Mouse (Mus musculus) 3T3-L1 (cell line): ENCODE measurements around the gene Lmbr1.
A peak's percentile ranks its signal among the peaks of the same experiment; 100 is the strongest.

Experiments used
- DNase-seq: peaks from one replicate; pipeline ENCODE4 v3.0.0-alpha.2; 2015; ENCODE audit warnings: low read depth, low spot score

Lmbr1 gene

DNA sequence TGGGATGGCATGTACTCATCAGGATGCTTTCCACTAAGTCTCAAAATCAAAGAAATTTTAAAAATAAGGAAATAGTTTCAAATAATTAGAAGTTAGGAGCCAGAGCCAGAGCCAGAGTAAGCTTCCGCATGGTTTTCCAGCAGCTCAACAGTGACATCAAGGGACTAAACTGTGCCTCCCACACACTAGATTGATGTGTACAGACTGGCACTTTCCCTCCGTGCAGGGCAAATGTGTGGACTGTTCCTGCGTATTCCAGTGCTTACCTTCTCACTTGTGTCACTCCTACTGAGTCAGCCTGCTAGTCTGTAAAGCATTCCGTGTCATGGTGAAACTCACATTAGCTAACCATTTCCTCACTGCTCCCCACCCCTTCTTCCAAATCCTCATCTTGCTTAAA, 107.3 kb downstream of the Lmbr1 start:
- no peak for DNase-seq

DNA sequence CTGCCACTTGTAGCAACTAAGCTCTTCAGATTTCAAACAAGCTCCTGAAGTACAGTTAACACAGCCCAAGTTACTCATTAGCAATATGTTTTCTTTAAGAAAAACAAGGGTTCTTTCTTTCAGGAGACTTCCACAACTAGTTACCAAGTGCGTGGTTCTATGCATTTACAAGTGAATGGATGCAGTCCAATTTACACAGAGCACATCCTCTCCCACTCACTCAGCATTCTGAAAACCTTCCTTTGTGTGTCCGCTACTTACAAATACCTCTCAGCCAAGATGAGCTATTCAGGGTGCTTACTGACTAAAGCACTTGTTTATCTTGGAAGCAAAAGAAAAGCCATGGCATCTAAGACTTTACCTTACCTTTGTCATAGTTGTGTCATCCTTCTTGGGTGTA, 124.3 kb downstream of the Lmbr1 start:
- no peak for DNase-seq

DNA sequence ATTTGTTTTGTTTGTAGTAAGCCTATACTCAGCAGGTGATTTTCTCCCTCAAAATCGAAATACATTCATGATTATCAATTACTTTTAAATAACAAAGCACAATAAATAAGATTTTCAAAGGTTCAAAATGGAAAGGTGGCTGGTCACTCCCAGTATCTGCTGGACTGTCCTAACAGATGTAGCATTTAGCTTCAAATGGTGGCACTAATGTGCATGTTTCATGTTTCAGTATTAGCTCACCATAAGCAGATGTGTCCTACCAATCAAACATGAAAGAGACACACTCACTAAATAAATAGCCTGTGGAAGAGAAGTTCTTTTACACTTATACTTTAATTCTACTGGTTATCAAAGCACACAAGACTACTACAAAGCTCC, 126.7 kb downstream of the Lmbr1 start:
- no peak for DNase-seq

GRCm38 (mm10) chr5:29250795-29251495, 127.2 kb downstream of the Lmbr1 start:
- DNase-seq: no peak

DNA sequence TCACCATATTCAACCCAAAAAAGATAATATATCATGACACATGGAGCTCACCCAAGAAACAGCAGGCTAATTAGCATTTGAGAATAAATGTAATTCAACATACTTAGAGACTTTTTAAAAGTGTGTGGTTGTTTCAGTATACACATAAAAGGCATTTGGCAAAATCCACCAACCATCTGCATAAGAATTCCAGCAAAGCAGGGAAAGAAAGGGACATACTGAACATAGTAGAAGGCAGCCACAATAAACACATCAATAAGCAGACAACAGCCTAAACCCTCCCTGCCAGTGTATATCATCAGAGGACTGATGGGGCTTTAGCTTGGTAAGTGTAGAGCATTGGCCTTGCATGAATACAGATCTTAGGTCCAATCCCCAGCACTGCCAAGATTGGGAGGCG, 133.4 kb downstream of the Lmbr1 start:
- no peak for DNase-seq

GRCm38 (mm10) chr5:29238379-29238778, 139.8 kb downstream of the Lmbr1 start:
- DNase-seq: no peak

- DNase-seq: no peak
Observed at GRCm38 (mm10) chr5:29230481-29230880, 147.7 kb downstream of the Lmbr1 start.

GRCm38 (mm10) chr5:29224089-29224488, 154.1 kb downstream of the Lmbr1 start:
- DNase-seq: no peak

DNA sequence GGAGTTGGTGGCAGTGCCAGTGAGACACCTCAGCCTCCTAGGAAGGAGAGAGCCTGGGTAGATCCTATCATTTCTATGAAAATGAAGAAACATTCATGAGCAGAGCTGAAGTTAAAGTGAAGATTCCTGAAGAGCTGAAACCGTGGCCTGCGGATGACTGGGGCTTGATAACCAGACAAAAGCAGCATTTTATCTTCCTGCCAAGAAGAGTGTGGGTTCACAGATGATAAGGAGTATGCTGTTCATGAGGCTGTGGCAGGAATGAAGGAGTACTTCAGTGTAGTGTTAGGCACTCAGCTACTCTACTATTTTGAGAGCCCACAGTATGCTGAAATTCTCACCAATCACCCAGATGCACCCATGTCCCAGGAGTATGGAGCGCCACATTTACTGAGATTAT, 160.2 kb downstream of the Lmbr1 start:
- no peak for DNase-seq

DNA sequence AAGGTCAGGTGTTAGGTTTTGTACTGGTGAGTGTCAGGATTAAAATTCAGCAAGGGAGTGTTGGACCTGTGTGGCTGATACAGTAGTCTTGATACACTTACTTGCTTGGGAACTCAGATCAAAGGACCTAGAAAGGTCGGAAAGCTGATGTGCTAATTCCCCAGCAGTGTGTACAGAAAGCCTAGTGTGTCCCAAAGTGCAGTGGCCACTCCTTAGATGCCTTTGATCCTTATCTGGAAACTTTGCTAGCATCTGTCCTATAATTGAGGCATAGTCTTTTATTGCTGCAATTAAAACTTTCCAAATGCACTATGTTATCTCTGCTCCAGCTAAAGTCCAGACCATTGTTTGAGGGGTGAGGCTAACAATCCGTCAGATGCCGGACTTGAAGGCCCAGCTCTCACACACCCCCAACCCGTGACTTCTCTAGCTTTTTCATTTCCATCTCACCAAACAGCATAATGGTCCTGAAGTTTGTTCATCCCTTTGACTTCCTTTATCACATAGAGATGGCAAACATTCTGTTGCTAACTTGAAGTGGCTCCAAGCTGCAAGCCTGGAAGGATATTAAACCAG, 166.1 kb downstream of the Lmbr1 start:
- DNase-seq: no peak

DNA sequence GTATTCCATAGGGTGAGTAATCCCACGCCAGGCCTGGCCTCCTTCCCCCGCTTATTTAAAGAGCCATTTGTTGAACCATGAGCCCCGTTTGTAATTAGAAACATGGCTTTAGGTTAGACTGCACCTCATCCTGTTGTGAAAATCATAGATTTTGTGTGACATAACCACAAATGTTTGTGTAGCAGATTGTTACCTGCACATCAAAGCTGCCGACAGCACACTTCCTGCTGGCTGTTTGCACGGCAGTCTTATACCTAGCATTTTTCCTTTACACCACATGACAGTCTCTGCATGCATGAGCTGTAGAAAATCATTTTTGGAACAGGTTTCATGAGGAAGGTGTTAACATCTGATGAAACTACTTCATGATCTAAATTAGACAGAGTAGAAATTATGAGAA, 172.5 kb downstream of the Lmbr1 start:
- no peak for DNase-seq

DNA sequence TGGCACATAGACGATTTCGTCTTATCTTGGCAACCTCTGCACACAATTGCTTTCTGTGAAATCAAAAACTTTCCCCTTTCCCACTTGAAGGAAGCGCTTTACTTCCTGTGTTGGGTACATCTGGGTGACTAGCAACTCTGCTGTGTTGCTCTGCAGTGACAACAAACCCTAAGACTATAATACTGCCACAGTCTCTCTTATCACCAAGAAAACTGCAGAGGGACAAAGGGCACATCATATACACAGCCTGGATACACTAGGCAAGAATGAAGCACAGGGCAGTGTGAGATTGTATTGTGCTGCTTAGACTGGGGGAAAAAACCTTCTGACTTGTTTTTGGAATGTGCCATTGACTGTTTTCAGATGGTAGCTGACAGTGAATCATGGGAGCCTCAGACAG, 178.3 kb downstream of the Lmbr1 start:
- DNase-seq: no peak

GRCm38 (mm10) chr5:29198960-29199488, 179.2 kb downstream of the Lmbr1 start:
- DNase-seq: no peak

DNA sequence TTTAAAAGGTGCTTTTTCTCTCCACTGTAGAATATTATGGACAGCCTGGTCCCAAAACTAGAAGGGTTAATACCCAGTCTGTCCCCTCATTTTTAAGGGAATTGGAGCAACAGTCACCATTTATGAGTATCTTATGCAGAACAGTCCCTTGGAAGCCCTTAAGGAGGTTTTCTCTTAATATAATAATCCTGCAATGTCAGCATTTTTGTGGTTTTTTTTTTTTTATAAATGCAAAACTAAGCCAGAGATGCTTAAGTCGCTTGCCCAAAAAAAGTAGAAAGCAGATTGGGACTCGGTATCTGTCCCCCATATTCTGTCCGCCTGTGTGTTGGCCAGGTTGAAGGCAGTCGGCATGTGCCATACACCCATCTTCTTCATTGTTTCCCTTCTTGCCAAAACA, 181.0 kb downstream of the Lmbr1 start:
- no peak for DNase-seq

- DNase-seq: no peak
Observed at GRCm38 (mm10) chr5:29196264-29196658, 181.9 kb downstream of the Lmbr1 start.

DNA sequence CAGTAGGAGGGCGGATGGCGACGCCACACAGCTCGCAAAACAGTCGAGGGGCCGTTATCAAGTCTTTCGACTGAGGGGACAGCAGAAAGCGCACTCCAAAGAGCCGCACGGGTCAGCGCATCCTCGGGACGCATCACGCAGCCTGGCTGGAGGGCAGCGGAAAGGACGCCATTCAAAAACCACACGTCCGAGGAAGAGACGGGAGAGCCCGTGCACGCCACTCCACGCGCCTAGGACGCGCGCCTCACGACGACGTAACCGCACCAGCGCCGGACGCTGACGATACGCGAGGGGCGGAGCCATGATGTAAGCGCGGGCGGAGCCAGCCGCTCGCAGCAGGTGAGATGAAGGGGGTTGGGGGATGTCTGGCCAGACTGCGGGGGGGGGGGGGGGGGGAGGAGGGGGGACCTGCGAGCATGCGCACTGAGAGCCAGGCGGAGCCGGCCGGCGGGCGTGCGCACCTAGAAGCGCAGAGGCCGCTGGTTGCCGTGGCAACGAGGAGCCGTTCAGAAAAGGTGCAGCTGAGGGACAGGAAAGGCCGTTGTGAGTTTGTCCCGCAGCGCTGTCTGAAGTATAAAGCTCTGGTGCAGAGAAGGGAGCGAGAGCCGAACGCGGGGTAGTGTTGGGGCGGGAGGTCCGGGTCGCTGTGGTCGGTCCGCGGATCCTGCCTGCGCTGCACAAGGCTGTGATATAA, 182.5 kb downstream of the Lmbr1 start, which contains the start of gene Rnf32:
Gene Rnf32, plus strand, starts transcription at position 423 of the 694 bp plus-strand sequence.
- peak; percentile 62 for DNase-seq

DNA sequence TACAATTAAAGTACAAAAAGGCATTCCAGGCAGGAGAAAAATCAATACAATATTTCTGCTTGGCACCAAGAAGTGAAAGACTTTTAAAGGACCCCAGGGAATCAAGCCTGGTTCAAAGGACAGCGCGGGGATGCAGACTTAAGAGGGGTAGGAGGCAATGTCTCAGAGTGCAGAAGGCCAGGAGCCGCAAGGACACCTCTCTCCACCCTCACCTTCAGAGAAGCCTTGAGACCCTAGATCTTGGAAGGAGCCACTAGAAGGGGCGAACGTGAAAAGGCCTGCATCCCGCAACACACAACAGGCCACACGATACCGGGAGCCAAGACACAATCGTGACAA, 183.0 kb downstream of the Lmbr1 start:
- no peak for DNase-seq

DNA sequence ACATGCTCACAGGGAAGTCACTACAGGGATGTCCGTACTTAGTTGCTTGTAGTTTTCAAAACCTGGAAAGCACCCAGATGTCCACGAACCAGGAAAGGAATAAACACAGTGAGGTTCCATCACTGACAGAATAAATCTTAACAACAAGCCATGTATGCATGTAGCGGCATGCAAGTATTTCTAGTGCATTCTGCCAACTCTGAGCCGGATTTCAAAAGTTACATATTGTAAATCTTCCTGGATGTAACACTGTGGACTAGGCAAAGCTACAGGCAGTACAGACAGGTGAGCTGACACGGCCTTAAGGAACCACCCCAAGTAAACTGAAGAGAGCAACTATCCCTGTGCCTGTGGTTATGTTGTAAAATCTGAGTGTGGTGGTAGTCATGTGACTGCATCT, 191.4 kb downstream of the Lmbr1 start:
- no peak for DNase-seq
